Mouse (Mus musculus): ENCODE data around the gene Epb41l4b. TPM values are rescaled to one million over a fixed set of nuclear protein-coding genes. Genes with fewer than 3 reads are reported as not detected.

Epb41l4b gene
- total RNA-seq, 1 experiment from 2014 or later: 3.1 TPM

GRCm38 (mm10) chr4:57120563-57120962 lies 22.7 kb downstream of the Epb41l4b start:
- 0 out of 2 replicates have a peak, but pooled peaks have one; percentile 26 for ATAC-seq (ENCODE audit: extremely low read depth, insufficient number of reproducible peaks, low FRiP score, poor library complexity, severe bottlenecking)

GRCm38 (mm10) chr4:57119976-57120375 lies 23.3 kb downstream of the Epb41l4b start:
- ATAC-seq (ENCODE audit: extremely low read depth, insufficient number of reproducible peaks, low FRiP score, poor library complexity, severe bottlenecking): no peak

GRCm38 (mm10) chr4:57118883-57119282 lies 24.4 kb downstream of the Epb41l4b start:
- no peak for ATAC-seq (ENCODE audit: extremely low read depth, insufficient number of reproducible peaks, low FRiP score, poor library complexity, severe bottlenecking)

- no peak for ATAC-seq (ENCODE audit: extremely low read depth, insufficient number of reproducible peaks, low FRiP score, poor library complexity, severe bottlenecking)
These were observed 27.0 kb downstream of the Epb41l4b start for GRCm38 (mm10) chr4:57116278-57116677.

- no peak for ATAC-seq (ENCODE audit: extremely low read depth, insufficient number of reproducible peaks, low FRiP score, poor library complexity, severe bottlenecking)
These were observed 28.3 kb downstream of the Epb41l4b start for GRCm38 (mm10) chr4:57114617-57115592.

- no peak for ATAC-seq (ENCODE audit: extremely low read depth, insufficient number of reproducible peaks, low FRiP score, poor library complexity, severe bottlenecking)
These were observed 29.6 kb downstream of the Epb41l4b start for GRCm38 (mm10) chr4:57113472-57114216.

- no peak for ATAC-seq (ENCODE audit: extremely low read depth, insufficient number of reproducible peaks, low FRiP score, poor library complexity, severe bottlenecking)
These were observed 31.2 kb downstream of the Epb41l4b start for GRCm38 (mm10) chr4:57111992-57112540.

GRCm38 (mm10) chr4:57111411-57111810 lies 31.8 kb downstream of the Epb41l4b start:
- no peak for ATAC-seq (ENCODE audit: extremely low read depth, insufficient number of reproducible peaks, low FRiP score, poor library complexity, severe bottlenecking)

GRCm38 (mm10) chr4:57109543-57109942 lies 33.7 kb downstream of the Epb41l4b start:
- no peak for ATAC-seq (ENCODE audit: extremely low read depth, insufficient number of reproducible peaks, low FRiP score, poor library complexity, severe bottlenecking)

GRCm38 (mm10) chr4:57105339-57105738 lies 37.9 kb downstream of the Epb41l4b start:
- ATAC-seq (ENCODE audit: extremely low read depth, insufficient number of reproducible peaks, low FRiP score, poor library complexity, severe bottlenecking): no peak

GRCm38 (mm10) chr4:57103830-57104229 lies 39.4 kb downstream of the Epb41l4b start:
- ATAC-seq (ENCODE audit: extremely low read depth, insufficient number of reproducible peaks, low FRiP score, poor library complexity, severe bottlenecking): peak; percentile 71

GRCm38 (mm10) chr4:57101095-57101494 lies 42.1 kb downstream of the Epb41l4b start:
- ATAC-seq (ENCODE audit: extremely low read depth, insufficient number of reproducible peaks, low FRiP score, poor library complexity, severe bottlenecking): no peak

GRCm38 (mm10) chr4:57097411-57097810 lies 45.8 kb downstream of the Epb41l4b start:
- ATAC-seq (ENCODE audit: extremely low read depth, insufficient number of reproducible peaks, low FRiP score, poor library complexity, severe bottlenecking): no peak

- no peak for ATAC-seq (ENCODE audit: extremely low read depth, insufficient number of reproducible peaks, low FRiP score, poor library complexity, severe bottlenecking)
These were observed 47.7 kb downstream of the Epb41l4b start for GRCm38 (mm10) chr4:57095569-57095968.

GRCm38 (mm10) chr4:57091363-57091762 lies 51.9 kb downstream of the Epb41l4b start:
- ATAC-seq (ENCODE audit: extremely low read depth, insufficient number of reproducible peaks, low FRiP score, poor library complexity, severe bottlenecking): peak; percentile 92

- ATAC-seq (ENCODE audit: extremely low read depth, insufficient number of reproducible peaks, low FRiP score, poor library complexity, severe bottlenecking): no peak
These were observed 54.9 kb downstream of the Epb41l4b start for GRCm38 (mm10) chr4:57088301-57088700.

GRCm38 (mm10) chr4:57085750-57086400 lies 57.4 kb downstream of the Epb41l4b start:
- ATAC-seq (ENCODE audit: extremely low read depth, insufficient number of reproducible peaks, low FRiP score, poor library complexity, severe bottlenecking): no peak

- ATAC-seq (ENCODE audit: extremely low read depth, insufficient number of reproducible peaks, low FRiP score, poor library complexity, severe bottlenecking): no peak
These were observed 59.6 kb downstream of the Epb41l4b start for GRCm38 (mm10) chr4:57083653-57084052.
